Mouse (Mus musculus): ENCODE data around the gene Fxyd3.

Fxyd3 gene

DNA sequence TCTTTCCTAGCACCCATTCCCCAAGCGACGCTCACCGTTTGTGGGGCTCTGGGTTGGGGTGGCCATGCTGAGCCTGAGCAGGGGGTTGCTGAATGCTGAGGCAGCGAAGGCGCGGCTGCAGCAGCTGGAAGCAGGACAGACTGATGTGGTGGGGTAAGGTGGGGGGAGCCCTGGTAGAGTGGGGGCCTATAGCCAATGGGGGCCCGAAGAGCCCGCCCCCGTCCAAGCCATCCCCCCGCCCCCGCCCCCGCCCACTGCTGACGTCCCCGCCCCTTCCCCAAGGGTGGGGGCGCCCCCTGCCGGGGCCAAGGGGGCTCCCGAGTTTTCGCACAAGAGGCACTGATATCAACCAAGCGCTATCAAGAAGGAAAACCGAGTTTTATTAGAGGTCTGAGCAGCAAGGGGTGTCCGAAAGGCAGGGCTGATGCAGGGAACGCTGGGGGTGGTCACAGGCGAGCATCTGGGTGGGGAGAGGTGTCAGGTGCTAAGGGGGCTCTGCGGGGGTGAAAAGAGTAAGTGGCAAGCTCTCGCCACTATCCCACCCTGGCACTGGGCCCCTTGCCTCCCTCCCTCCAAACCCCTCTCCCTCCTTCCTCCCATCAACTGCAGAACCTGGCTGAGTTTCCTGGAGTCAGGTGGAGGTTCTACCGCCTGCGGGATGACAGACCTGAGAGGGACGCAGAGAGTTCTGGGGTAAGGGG is 25.0 kb downstream of the Fxyd3 start, which contains the start of gene Fxyd7:
TSS of gene Fxyd7 (minus strand) at position 147 of the 701 bp plus-strand sequence.
- DNase-seq (ENCODE audit: extremely low read depth, insufficient read length, low spot score) = no peak

DNA sequence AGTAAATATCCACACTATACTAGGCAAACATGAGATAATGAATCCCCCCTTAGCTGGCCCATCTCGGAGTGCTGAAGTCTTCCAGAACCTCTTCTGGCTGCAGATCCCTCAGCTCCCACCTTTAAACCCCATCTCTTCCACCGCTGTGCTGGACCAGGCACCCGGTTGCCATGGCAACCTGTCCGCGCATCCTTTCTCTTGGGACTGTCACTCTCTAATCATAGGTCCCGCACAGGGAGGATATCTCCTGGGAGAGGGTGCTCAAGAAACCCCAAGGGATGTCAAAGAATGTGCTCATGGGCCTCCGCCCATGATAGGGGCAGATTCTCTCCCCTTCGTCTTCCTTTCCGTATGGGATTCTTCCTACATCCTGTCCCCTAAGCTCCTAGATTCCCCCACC is 25.6 kb downstream of the Fxyd3 start:
- DNase-seq (ENCODE audit: extremely low read depth, insufficient read length, low spot score) = no peak

DNA sequence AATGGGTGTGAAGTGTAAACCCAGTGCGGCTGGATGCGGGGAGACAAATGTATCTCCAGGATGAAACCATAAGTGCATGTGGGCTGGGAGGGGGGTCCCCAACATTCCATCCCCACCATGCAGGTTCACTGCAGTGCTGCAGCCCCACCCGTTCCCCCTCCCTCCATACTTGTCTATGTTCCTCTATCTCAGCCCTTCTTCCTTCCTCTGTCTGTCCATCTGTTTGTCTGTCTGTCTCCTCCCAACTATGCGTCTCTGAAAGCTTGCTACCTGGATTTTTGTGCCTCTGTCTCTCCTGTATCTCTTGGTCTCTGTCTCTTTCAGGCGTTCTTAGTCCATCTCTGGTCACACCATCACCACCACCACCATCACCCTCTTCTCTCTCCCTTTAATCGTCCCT is 26.0 kb downstream of the Fxyd3 start:
- DNase-seq (ENCODE audit: extremely low read depth, insufficient read length, low spot score) = no peak

DNA sequence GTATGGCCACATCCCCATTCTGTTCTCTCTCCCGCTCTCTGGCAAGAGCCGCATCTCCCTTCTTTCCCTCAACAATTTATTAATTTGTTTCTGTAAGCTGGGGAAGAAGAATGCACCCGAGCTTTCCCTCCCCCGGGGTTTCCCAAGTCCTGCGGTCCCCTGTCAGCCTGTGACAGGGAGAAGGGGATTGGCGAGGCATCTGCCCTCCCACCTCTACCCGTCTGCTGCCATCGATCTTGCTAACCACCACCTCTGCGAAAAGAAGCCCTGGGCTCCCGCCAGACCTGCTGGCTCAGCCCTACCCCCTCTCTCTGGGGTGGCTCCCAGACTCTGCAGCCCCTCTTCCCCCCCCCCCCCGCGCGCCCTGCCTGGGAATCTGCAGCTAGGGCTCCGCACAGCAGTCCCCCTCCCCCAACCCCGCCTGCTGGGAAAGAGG is 26.6 kb downstream of the Fxyd3 start:
- DNase-seq (ENCODE audit: extremely low read depth, insufficient read length, low spot score) = no peak

DNA sequence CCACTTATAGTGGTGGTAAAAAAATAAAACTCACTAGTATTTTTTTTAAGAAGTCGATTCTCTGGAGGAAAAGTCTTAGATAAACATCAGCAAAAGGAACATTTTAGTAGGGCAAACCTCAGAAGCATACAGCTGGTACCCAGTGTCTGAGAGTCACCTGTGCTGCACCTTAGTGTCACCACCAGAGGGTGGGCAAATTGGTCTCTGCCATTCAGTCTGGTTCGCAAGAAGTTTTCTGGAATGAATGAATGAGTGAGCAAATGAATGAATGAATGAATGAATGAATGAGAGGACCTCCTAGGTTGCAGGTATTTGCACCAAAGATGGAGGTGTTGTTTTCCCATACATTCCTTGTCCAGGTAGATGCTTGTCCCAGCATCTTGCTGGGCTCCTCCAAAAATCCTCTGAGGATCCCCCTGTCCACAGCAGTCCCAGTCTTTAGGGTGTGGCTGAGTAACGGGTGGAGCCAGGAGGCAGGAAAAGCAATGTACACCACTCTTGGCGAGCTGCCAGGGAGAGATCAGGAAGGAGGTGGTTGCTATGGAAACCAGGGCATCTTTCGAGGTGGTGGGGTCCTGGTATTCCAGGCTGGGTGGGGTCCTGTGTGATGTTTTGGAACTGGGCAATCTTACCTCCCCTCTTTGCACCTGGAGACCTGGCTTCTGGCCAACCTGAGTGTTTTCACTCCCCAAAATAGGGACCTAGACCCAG is 27.2 kb downstream of the Fxyd3 start:
- no peak for DNase-seq (ENCODE audit: extremely low read depth, insufficient read length, low spot score)

DNA sequence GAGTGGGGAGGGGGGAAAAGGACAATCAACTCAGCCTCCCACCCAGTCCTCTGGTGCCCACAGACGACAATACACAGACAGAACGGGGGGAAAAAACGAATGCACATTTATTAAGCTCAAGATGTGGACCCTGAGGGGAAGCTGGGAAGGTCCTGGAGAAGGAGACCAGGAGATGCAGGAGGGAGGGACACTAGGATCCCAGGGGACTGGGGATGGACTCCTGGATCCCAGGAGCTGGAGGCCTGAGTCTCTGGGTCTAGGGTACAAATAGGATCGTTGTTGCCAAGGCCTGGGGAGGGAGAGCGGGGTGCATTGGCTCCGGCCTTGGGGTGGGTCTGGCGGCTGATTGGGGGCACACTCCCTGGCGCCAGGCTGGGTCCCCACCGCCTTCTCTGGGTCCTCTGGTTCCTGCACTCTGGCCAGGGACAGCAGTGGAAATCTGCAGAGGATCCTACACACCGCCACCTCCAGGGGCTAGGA is 34.0 kb downstream of the Fxyd3 start, which contains the start of gene Fxyd5:
TSS of gene Fxyd5 (minus strand) at position 51 of the 480 bp plus-strand sequence.
- DNase-seq (ENCODE audit: extremely low read depth, insufficient read length, low spot score) = no peak

DNA sequence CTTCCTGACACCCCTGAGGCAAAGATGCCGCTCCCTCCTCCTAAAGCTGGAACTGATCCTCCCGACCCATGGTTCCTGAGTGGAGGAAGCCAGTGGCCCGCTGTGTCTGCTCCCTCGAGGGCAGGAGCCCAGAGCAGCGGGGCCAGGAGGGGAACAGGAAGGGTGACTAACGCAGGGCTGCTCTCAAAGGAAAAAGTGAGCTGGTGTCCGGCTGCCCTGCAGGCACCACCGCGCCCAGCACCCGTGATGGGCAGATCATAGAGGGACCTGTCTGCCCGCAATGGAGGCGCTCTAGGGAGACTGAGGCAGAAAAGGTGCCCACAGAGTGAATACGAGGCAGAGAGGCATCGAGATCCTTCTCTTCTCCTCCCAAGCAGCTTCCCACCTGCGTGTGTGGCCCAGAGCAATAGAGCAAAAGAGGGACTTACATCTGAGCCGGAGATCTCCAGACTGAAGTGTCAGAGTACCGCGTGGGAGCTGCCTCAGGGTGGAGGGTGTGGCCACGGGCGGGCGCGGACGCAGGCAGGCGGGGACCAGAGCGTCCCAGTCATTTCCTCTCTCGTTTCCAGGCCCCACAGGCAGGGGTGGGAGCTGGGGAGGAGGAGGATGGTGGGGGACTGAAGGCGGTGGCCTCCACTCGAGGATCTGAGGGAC is 34.7 kb downstream of the Fxyd3 start:
- DNase-seq (ENCODE audit: extremely low read depth, insufficient read length, low spot score) = peak; percentile 87

DNA sequence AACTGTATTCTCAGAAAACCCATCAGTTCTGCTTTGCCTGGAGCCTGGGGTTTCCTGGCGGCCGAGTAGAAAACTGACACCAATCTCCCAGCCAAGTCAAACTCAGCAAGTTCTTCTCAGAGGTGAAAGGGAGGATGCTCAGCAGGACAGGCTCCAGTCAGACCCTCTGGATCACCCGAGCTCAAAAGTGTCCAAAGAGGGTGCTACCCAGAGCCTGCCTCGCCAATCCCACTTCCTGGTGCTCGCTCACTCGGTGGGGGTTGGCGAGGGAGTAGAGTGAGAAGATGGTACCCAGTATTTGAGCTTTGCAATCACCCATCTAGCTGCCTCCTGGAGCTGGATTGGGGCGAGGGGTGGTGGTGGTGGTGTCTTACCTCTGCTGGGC is 35.5 kb downstream of the Fxyd3 start:
- peak; percentile 46 for DNase-seq (ENCODE audit: extremely low read depth, insufficient read length, low spot score)

DNA sequence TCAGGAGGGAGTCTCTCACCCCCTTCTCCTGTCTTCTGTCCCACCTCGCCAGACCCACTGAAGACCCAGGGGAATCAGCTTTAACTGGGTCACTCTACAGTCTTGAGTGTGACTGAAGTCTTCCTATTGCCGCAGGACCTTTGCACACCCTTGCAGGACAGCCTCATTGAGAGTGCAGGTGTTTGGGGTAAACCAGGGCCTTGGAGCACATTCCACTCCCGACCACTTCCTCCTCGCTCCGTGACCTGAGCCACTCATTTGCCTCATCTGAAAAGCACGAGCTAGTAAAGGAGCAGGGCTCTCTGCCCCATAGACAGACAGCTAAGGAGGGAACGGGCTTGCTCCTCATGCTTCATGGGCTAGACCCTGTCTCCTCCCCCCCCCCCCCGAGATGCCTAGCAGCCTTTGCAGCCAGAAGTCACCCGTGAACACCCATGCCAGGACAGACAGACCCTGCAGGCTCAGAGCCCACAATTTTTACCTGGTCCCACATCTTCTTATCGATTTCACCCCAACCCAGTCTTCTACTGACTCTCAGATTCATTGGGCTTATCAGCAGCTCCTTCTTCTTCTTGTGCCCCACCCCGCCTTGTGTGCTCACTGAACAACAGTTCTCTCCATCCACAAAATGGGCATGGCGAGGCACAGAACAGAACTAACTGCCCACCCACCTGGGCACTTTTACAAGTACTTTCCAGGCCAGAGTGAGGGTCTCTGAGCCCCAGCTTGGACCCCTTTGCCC is 36.1 kb downstream of the Fxyd3 start:
- DNase-seq (ENCODE audit: extremely low read depth, insufficient read length, low spot score) = no peak

DNA sequence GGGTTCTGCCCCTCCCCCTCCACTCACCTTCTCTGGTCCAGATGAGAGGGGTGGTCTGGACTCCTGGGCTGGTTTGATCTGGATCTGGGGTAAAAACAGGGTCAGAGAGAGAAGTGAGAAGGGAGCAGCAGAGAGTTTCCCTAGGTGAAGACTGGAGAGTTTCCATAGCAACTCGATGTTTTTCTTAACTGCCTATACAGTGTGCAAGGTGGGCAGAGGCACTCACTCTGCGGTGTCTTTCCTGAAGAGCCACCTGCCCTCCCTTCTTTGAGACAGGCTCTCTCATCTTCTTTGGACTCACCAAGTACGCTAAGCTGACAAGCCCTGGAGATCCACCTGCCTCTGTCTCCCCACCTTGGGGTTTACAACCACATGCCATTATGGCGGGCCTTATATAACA is 37.5 kb downstream of the Fxyd3 start:
- no peak for DNase-seq (ENCODE audit: extremely low read depth, insufficient read length, low spot score)

DNA sequence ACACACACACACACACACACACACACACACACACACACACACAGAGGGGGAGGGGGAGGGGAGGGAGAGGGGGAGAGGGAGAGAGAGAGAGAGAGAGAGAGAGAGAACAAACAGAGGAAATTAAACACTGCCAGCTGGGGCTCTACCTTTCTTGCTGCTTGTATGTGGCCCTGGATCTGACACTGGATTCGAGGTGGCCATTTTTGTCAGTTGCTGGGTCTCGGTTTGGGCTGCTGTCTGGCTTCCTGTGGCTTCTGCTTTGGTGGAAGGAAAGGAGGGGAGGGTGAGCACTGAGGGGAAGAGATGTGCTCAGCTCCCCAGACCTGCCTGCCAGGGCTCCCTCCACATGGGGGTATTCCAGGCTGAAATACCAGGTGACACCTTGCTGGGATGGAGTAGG is 38.8 kb downstream of the Fxyd3 start:
- no peak for DNase-seq (ENCODE audit: extremely low read depth, insufficient read length, low spot score)

DNA sequence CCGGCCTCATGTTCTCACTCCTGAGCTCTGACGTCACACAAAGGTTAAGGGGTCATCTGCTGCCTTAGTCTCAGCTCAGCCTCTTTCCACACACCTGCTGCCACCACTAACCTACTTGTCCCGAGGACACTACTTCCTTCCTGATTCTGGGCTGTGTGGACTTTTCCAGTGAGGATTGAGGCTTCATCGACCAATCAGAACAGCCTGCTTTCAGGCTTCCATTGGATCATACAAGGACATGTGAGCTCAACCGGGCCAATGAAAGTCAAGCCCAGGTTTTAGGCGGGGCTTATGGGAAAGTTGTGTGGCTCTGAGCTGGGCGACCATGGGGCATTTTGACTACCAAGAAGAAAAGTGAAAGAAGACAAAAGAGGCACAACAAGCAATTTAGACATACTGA is 39.6 kb downstream of the Fxyd3 start:
- no peak for DNase-seq (ENCODE audit: extremely low read depth, insufficient read length, low spot score)

DNA sequence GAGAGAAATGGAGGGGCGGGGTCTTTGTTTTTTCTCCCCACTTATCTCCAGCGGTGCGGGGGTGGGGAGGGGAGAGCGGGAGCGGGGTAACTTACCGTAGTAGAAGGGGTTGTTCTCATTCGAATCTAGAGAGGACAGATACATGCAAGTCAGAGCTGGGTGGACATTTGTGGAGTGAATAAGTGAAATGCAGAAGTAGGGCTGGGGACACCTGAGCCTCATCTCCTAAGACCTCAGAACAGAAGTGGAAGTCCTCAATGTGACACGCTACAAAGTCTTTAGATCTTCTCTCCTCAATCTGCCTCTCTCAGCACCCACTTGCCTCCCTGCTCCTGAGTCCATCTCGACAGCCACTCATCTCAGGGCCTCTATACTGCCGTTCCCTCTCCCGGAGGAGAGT is 41.2 kb downstream of the Fxyd3 start:
- no peak for DNase-seq (ENCODE audit: extremely low read depth, insufficient read length, low spot score)

DNA sequence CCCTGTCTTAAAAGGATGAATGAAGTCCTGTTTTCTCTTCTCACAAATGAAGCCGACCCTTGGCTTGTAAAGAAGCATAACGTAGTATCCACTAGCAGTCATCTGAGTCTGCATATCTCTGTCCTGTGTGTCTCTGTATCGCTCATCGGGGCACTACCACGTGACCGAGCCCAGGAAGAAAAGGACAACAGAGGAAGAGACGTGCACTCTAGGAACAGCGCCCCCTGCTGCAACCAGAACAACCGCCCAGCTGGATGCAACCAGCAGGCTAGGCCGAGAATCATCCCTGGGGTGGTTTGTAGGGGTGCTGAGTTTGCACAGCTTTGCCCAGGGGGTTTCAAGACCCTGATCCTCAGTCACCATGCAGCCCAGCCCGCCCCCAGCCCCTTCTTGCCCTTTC is 41.7 kb downstream of the Fxyd3 start:
- no peak for DNase-seq (ENCODE audit: extremely low read depth, insufficient read length, low spot score)

DNA sequence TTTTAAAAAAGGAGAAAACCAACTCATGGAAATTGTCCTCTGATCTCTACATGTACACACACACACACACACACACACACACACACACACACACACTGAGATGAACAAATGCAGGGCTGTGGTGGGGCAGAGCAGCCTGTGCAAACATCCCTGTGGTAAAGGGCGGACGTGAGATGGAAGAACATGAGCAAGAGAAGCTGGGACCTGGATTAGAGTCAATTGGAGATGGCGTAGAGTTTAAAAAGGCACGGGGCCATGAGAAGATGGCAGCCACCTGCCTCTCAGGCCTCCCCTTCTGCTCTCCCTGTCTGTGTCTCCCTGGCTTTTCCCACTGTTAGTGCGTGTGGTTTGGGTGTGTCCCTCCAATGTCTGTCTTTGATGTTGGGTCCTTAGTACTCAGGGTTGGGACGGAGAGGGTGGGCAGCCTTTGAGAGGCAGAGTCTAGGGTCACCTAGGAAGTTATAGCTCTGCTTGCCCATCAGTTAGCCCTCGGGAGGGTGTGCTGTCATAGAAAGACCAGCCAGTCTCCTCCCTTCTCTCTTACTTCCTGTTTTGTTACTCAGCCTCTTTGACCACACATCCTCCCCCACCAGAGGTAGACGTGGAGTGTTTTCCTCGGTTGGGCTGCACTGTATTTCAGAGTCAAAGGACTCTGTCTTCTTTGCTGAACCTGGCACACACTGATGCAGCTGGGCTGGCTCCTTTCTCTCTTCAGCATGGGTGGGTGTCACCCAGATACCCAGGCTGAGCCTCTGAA is 42.9 kb downstream of the Fxyd3 start:
- no peak for DNase-seq (ENCODE audit: extremely low read depth, insufficient read length, low spot score)

DNA sequence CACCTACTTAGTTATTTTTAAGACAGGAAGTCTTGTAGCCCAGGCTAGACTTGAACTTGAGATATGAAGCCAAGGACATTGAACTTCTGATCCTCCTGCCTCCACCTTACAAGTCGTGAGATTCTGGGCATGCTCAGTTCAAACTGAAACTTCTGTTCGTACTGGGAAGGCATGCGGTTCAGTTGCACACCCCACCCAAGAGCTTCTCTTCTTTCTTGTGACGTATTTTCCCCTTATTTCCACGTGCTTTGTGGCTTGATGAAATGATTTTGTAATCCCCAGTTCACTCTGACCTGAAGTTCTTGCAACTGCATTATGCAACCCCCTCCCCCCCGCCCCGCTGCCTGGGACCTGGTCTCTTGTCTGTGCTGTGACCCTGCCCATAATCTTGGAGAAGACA is 44.8 kb downstream of the Fxyd3 start:
- no peak for DNase-seq (ENCODE audit: extremely low read depth, insufficient read length, low spot score)

DNA sequence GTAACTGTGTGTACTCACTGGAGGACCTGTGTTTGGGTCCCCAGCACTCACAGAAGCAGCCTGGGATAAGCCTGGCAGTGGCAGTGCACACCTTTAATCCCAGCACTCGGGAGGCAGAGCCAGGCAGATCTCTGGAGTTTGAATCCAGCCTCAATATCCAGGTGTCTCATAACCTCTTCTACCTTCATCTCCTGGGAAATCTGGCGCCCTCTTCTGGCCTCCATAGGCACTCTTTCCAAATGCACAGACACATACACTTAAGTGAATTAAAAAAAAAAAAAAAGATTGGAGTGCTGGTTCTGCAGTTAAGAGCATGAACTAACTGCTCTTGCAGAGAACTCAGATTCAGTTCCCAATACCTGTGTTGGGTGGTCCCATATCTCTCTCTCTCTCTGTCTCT is 45.8 kb downstream of the Fxyd3 start:
- DNase-seq (ENCODE audit: extremely low read depth, insufficient read length, low spot score) = no peak

DNA sequence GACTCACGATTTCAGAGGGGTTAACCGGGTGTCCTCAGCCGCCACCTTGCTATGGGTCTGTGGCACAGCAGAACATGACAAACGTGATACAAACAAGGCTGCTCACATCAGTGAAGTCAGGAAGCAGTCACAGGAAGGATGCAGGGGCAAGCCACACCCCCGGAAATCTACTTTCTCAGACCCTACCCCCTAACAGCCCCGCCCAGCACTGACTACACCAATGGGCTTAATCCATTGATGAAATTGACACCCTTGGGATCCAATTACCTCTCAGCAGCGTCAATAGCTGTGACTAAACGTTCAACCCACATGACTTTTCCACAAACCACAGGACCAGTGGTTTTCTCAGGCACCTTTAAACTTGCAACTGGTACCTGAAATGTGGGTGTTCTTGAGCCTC is 47.9 kb downstream of the Fxyd3 start:
- peak; percentile 13 for DNase-seq (ENCODE audit: extremely low read depth, insufficient read length, low spot score)
